Mouse (Mus musculus) G1E (cell line): ENCODE measurements around the gene Apopt1. TPM values are rescaled to one million over a fixed set of nuclear protein-coding genes. Genes with fewer than 3 reads are reported as not detected.

Experiments
- ATAC-seq: 2 replicates; pipeline ENCODE4 v1.8.0; 2016; ENCODE audit warnings: mild to moderate bottlenecking; ENCODE audit not compliant: insufficient number of reproducible peaks, poor library complexity, low FRiP score, severe bottlenecking; ENCODE audit errors: extremely low read depth
- DNase-seq: peaks from one replicate; pipeline ENCODE4 v3.0.0; 2012; ENCODE audit warnings: low spot score
- H3K27me3 ChIP-seq: 2 replicates; pipeline ENCODE4 v1.6.1; 2012; ENCODE audit warnings: mild to moderate bottlenecking, low read length, inconsistent platforms; ENCODE audit not compliant: insufficient read depth
- H3K36me3 ChIP-seq: replicated peaks from 2 replicates; pipeline ENCODE3; 2012; ENCODE audit warnings: mild to moderate bottlenecking, inconsistent platforms
- H3K4me1 ChIP-seq: 2 replicates; pipeline ENCODE4 v1.6.1; 2012; ENCODE audit warnings: low read depth, low read length, inconsistent platforms, mixed read lengths; ENCODE audit not compliant: insufficient read depth
- H3K4me3 ChIP-seq: 2 replicates; pipeline ENCODE4 v1.5.1; 2012; ENCODE audit warnings: low read depth, mild to moderate bottlenecking, inconsistent platforms, low read length, moderate library complexity, mixed read lengths
- H3K9me3 ChIP-seq: replicated peaks from 2 replicates; pipeline ENCODE4 v1.6.1; 2012; ENCODE audit warnings: inconsistent platforms
- CTCF ChIP-seq: IDR thresholded peaks from 2 replicates; pipeline ENCODE4 v1.5.1; 2012; ENCODE audit warnings: low read depth, low read length, inconsistent platforms, mixed read lengths
- GATA1 ChIP-seq: IDR thresholded peaks from 2 replicates; pipeline ENCODE4 v1.6.1; 2012; ENCODE audit warnings: borderline replicate concordance, low read length, inconsistent platforms, mixed read lengths
- GATA2 ChIP-seq: IDR thresholded peaks from 2 replicates; pipeline ENCODE4 v1.6.1; 2012; ENCODE audit warnings: low read depth, low read length, inconsistent platforms, borderline replicate concordance
- POLR2AphosphoS5 ChIP-seq: IDR thresholded peaks from 2 replicates; pipeline ENCODE4 v1.6.1; 2012; ENCODE audit warnings: low read depth, low read length, inconsistent platforms; ENCODE audit not compliant: insufficient replicate concordance
- TAL1 ChIP-seq: conservative IDR thresholded peaks from 2 replicates; pipeline ENCODE4 v1.6.1; 2012; ENCODE audit warnings: low read depth, low read length, inconsistent platforms, mixed read lengths
- polyA plus RNA-seq: library from polyadenylated mRNA; stranded (reverse); fragments of >175 nt; gene quantifications from 2 replicates; pipeline ENCODE4 v1.2.3, GENCODE M21; 2012
- total RNA-seq, 2 experiments: library from RNA; stranded (forward) in 1 of 2; stranded (reverse) in 1 of 2; fragments of 200-1000 nt in 1 of 2; fragments of >200 nt in 1 of 2; fragmentation: Nextera tagmentation in 1 of 2; gene quantifications; 2 replicates each; pipeline ENCODE4 v1.2.3; 2014 to 2017

The Apopt1 gene
- total and polyA plus RNA-seq, 3 experiments: 68.7 to 315 (median 109) TPM

- ATAC-seq: no peak
- no peaks in the 10 kb centered on the region for H3K9me3 ChIP-seq
- H3K4me3 ChIP-seq: no peak overlapping the region
- H3K4me1 ChIP-seq: peaks cover 44% of the 10 kb centered on the region
- peaks cover 82% of the 10 kb centered on the region for H3K36me3 ChIP-seq
- H3K27me3 ChIP-seq: no peaks in the 10 kb centered on the region
- no peak for DNase-seq
- TF ChIP-seq CTCF: no peak
- no peak for TF ChIP-seq TAL1
- no peak for TF ChIP-seq POLR2AphosphoS5
- no peak for TF ChIP-seq GATA2
- TF ChIP-seq GATA1: no peak
Measured at GRCm38 (mm10) chr12:111770651-111771050, 57.6 kb downstream of the Apopt1 start.

GRCm38 (mm10) chr12:111774156-111774555, 61.1 kb downstream of the Apopt1 start:
- TF ChIP-seq GATA1: no peak
- no peak for TF ChIP-seq CTCF
- no peak for TF ChIP-seq POLR2AphosphoS5
- no peak for TF ChIP-seq GATA2
- no peak for TF ChIP-seq TAL1
- DNase-seq: no peak
- no peak for ATAC-seq
- Histone ChIP-seq H3K36me3 (peaks cover 90% of the 10 kb centered on the region), H3K4me3 (no peak overlapping the region), H3K27me3 (no peaks in the 10 kb centered on the region), H3K9me3 (no peaks in the 10 kb centered on the region), H3K4me1 (peaks cover 14% of the 10 kb centered on the region)

- ATAC-seq (no peak), DNase-seq (no peak)
- Histone ChIP-seq H3K27me3 (no peaks in the 10 kb centered on the region), H3K4me1 (peaks cover 7% of the 10 kb centered on the region), H3K9me3 (peaks cover 2% of the 10 kb centered on the region; the same call in 1 of the 2 replicates), H3K4me3 (no peak overlapping the region), H3K36me3 (peaks cover 90% of the 10 kb centered on the region)
- TF ChIP-seq GATA2 (no peak), POLR2AphosphoS5 (no peak), GATA1 (no peak), TAL1 (no peak), CTCF (no peak)
Measured at GRCm38 (mm10) chr12:111774845-111775244, 61.8 kb downstream of the Apopt1 start.

- TF ChIP-seq TAL1: no peak
- TF ChIP-seq POLR2AphosphoS5: no peak
- H3K4me3 ChIP-seq: no peak overlapping the region
- DNase-seq: no peak
- no peaks in the 10 kb centered on the region for H3K4me1 ChIP-seq
- H3K36me3 ChIP-seq: peaks cover 97% of the 10 kb centered on the region
- H3K9me3 ChIP-seq: peaks cover 2% of the 10 kb centered on the region; the same call in 1 of the 2 replicates
- H3K27me3 ChIP-seq: no peaks in the 10 kb centered on the region
- no peak for ATAC-seq
Measured at GRCm38 (mm10) chr12:111777919-111778318, 64.9 kb downstream of the Apopt1 start.

- peaks cover 2% of the 10 kb centered on the region; the same call in 1 of the 2 replicates for H3K4me1 ChIP-seq
- no peaks in the 10 kb centered on the region for H3K27me3 ChIP-seq
- no peak overlapping the region for H3K4me3 ChIP-seq
- DNase-seq (no peak), ATAC-seq (no peak)
- TF ChIP-seq GATA1: no peak
- peak; percentile 24; the same call in 1 of the 2 replicates for TF ChIP-seq CTCF
- peaks cover 2% of the 10 kb centered on the region; the same call in 1 of the 2 replicates for H3K9me3 ChIP-seq
- H3K36me3 ChIP-seq: peaks cover 96% of the 10 kb centered on the region
Measured at GRCm38 (mm10) chr12:111779544-111779943, 66.5 kb downstream of the Apopt1 start.

- Histone ChIP-seq H3K4me1 (peaks cover 26% of the 10 kb centered on the region), H3K9me3 (no peaks in the 10 kb centered on the region), H3K4me3 (no peak overlapping the region), H3K27me3 (no peaks in the 10 kb centered on the region), H3K36me3 (peaks cover 97% of the 10 kb centered on the region)
- DNase-seq (no peak), ATAC-seq (no peak)
- TF ChIP-seq POLR2AphosphoS5: no peak
Measured at GRCm38 (mm10) chr12:111785174-111785573, 72.1 kb downstream of the Apopt1 start.

- H3K9me3 ChIP-seq: no peaks in the 10 kb centered on the region
- no peaks in the 10 kb centered on the region for H3K27me3 ChIP-seq
- H3K4me1 ChIP-seq: peaks cover 26% of the 10 kb centered on the region
- DNase-seq (no peak), ATAC-seq (peak; percentile 67)
- peaks cover 97% of the 10 kb centered on the region for H3K36me3 ChIP-seq
- TF ChIP-seq GATA1: no peak
- no peak for TF ChIP-seq POLR2AphosphoS5
- TF ChIP-seq TAL1: no peak
- no peak for TF ChIP-seq CTCF
- no peak for TF ChIP-seq GATA2
- no peak overlapping the region for H3K4me3 ChIP-seq
Measured at GRCm38 (mm10) chr12:111787015-111787414, 74.0 kb downstream of the Apopt1 start.
